Mouse (Mus musculus) kidney, embryonic 16.5 days (tissue): Measurements from ENCODE around the gene Vsig10. TPM values are rescaled to one million over a fixed set of nuclear protein-coding genes. Genes with fewer than 3 reads are reported as not detected.

Experiments
- ATAC-seq: fragments of 200-750 bp; cut with Nextera tagmentation; 2 replicates; pipeline ENCODE4 v1.8.0; 2017; ENCODE audit warnings: moderate TSS enrichment; ENCODE audit not compliant: low FRiP score, low TSS enrichment
- H3K27ac ChIP-seq: fragments of 300-500 bp; sonication (generic); 2 replicates; pipeline ENCODE4 v1.5.1; 2014; ENCODE audit warnings: low read length
- H3K27me3 ChIP-seq: fragments of 300-500 bp; sonication (generic); 2 replicates; pipeline ENCODE4 v1.6.1; 2014; ENCODE audit warnings: low read length, control low read depth, mixed read lengths; ENCODE audit not compliant: insufficient read depth
- H3K36me3 ChIP-seq: fragments of 300-500 bp; sonication (generic); 2 replicates; pipeline ENCODE4 v1.6.1; 2014; ENCODE audit warnings: low read length, control low read depth, mixed read lengths; ENCODE audit not compliant: insufficient read depth
- H3K4me1 ChIP-seq: fragments of 300-500 bp; sonication (generic); 2 replicates; pipeline ENCODE4 v1.6.1; 2014; ENCODE audit warnings: low read length, control low read depth, mixed read lengths; ENCODE audit not compliant: insufficient read depth
- H3K4me2 ChIP-seq: fragments of 300-500 bp; sonication (generic); replicated peaks from 2 replicates; pipeline ENCODE4 v1.6.1; 2014; ENCODE audit warnings: low read depth, low read length
- H3K4me3 ChIP-seq: fragments of 300-500 bp; sonication (generic); 2 replicates; pipeline ENCODE4 v1.5.1; 2014; ENCODE audit warnings: mild to moderate bottlenecking, low read length
- H3K9ac ChIP-seq: fragments of 300-500 bp; sonication (generic); replicated peaks from 2 replicates; pipeline ENCODE4 v1.6.1; 2014; ENCODE audit warnings: low read length
- H3K9me3 ChIP-seq: fragments of 300-500 bp; sonication (generic); 2 replicates; pipeline ENCODE4 v1.6.1; 2016; ENCODE audit warnings: low read length, control low read depth
- WGBS: fragments of 180-500 bp; shearing (Covaris S2); extraction: QIAGEN DNeasy Blood & Tissue Kit; methylation state at CpG from one replicate; pipeline ENCODE4 v1.1.7; 2014; 5-methylcytosine and 5-hydroxymethylcytosine counted together
- polyA plus RNA-seq: library from polyadenylated mRNA; unstranded; fragments of >200 nt; fragmentation: Nextera tagmentation; extraction: Ambion mirVana; gene quantifications from 2 replicates; pipeline ENCODE4 v1.2.1, GENCODE M21; 2015

Gene Vsig10
- 14.6 and 17.1 TPM in 2 replicates for polyA plus RNA-seq

DNA sequence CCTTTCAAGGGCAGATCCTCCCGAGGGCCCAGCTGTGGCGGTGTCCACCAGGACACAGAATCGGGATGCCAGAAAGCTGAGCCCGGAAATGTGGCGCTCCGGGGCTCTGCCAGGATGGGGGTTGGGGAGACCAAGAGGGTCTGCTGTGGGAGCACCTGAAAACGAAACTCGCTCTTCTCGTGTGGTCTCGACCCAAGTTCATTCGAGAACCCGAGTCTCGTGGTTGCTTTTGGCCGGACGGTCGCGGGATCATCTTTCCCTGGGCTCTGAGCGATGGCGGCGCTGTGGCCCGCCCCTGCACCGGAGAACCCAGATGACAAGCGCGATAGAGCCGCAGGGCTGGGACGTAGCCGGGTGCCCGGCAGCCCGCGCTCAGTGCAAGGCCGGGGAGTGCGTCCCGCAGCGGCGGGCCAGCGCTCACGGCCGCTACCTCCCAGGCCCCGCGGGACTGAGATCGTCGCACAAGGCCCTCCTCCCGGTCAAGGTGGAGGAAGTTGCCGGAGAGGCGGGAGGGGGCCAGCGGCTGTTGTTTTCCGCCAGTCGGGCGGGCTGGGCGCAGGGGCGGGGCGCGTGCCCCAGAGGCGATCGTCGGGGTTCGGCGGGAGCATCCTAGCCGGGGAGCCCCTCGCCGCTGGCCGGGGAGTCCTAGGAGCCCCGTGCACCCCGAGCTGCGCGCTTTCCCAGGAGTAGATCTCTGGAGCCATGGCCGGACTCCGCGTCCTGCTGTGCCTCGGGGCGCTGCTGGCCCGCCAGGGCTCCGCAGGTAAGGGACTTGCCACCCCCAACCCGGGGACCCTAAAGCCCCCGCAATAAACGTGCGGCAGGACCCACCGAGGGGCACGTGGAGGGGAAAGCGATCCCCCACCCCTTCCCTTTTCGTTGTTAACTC is at the start of gene Vsig10:
TSS of gene Vsig10 (plus strand) at position 343 of the 889 bp plus-strand sequence.
- Histone ChIP-seq H3K9ac (peak within 1 kb of the TSS; percentile 87), H3K27me3 (no peaks in the 10 kb centered on the region), H3K27ac (peak within 1 kb of the TSS; percentile 83), H3K9me3 (no peaks in the 10 kb centered on the region), H3K36me3 (no peaks in the 10 kb centered on the region), H3K4me1 (peaks cover 15% of the 10 kb centered on the region), H3K4me2 (peak within 1 kb of the TSS; percentile 92), H3K4me3 (peak within 1 kb of the TSS; percentile 75)
- under 1% methylated on average over 80 of the region's 81 CpGs for WGBS
- ATAC-seq: peak; percentile 91

GRCm38 (mm10) chr5:117269395-117269794 is 49.5 kb upstream of the Vsig10 start:
- Histone ChIP-seq H3K27ac (no peak overlapping the region), H3K4me2 (no peak overlapping the region), H3K27me3 (no peaks in the 10 kb centered on the region), H3K36me3 (0 out of 2 replicates have a peak, but pooled peaks cover 4% of the 10 kb centered on the region), H3K9ac (no peak overlapping the region), H3K4me3 (no peak overlapping the region), H3K9me3 (no peaks in the 10 kb centered on the region), H3K4me1 (peaks cover 3% of the 10 kb centered on the region; the same call in 1 of the 2 replicates)
- no peak for ATAC-seq
- 95% methylated on average over 12 of the region's 12 CpGs for WGBS

GRCm38 (mm10) chr5:117271945-117272344 is 46.9 kb upstream of the Vsig10 start:
- H3K4me3 ChIP-seq: no peak overlapping the region
- H3K27ac ChIP-seq: no peak overlapping the region
- peaks cover 3% of the 10 kb centered on the region; the same call in 1 of the 2 replicates for H3K4me1 ChIP-seq
- H3K9me3 ChIP-seq: no peaks in the 10 kb centered on the region
- H3K27me3 ChIP-seq: no peaks in the 10 kb centered on the region
- H3K4me2 ChIP-seq: no peak overlapping the region
- H3K9ac ChIP-seq: no peak overlapping the region
- ATAC-seq: no peak
- no peaks in the 10 kb centered on the region for H3K36me3 ChIP-seq
- 92% methylated on average over 14 of the region's 14 CpGs for WGBS

DNA sequence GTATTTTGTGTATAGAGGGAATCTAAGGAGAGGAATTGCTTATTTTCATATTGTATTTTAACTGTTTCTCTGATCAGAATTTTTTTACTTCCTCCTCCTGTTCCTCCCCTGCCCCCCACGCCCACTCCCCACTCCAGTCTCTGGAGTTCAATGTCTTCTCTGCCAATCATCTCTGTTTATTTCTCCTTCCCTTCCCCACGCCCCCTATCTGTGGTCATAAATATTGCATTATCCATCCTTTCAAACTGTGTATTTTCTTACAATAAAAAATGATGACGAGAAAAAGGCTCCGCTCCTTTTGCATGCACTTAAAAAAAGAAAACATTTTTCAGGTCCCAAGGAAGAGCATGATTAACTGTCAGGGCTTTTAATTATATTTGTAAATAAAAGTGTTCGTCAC is 44.1 kb upstream of the Vsig10 start:
- Histone ChIP-seq H3K36me3 (no peaks in the 10 kb centered on the region), H3K27ac (no peak overlapping the region), H3K27me3 (no peaks in the 10 kb centered on the region), H3K4me1 (peaks cover 5% of the 10 kb centered on the region; the same call in 1 of the 2 replicates), H3K4me3 (no peak overlapping the region), H3K9ac (no peak overlapping the region), H3K9me3 (no peaks in the 10 kb centered on the region), H3K4me2 (no peak overlapping the region)
- 45% methylated on average over 5 of the region's 5 CpGs for WGBS
- no peak for ATAC-seq

- Histone ChIP-seq H3K4me1 (peaks cover 5% of the 10 kb centered on the region; the same call in 1 of the 2 replicates), H3K27ac (no peak overlapping the region), H3K9ac (no peak overlapping the region), H3K4me3 (no peak overlapping the region), H3K9me3 (no peaks in the 10 kb centered on the region), H3K4me2 (no peak overlapping the region), H3K36me3 (peaks cover 18% of the 10 kb centered on the region), H3K27me3 (no peaks in the 10 kb centered on the region)
- 95% methylated on average over 6 of the region's 6 CpGs for WGBS
- ATAC-seq: no peak
These were observed 41.1 kb upstream of the Vsig10 start for GRCm38 (mm10) chr5:117277784-117278183.

GRCm38 (mm10) chr5:117278809-117279668 is 39.8 kb upstream of the Vsig10 start:
- WGBS: 76% methylated on average over 15 of the region's 15 CpGs

GRCm38 (mm10) chr5:117279669-117280050 is 39.2 kb upstream of the Vsig10 start:
- Histone ChIP-seq H3K9me3 (no peaks in the 10 kb centered on the region), H3K36me3 (peaks cover 30% of the 10 kb centered on the region), H3K27me3 (no peaks in the 10 kb centered on the region), H3K27ac (no peak overlapping the region), H3K4me3 (no peak overlapping the region), H3K4me2 (no peak overlapping the region), H3K4me1 (peaks cover 7% of the 10 kb centered on the region; the same call in 1 of the 2 replicates), H3K9ac (no peak overlapping the region)
- no peak for ATAC-seq
- WGBS: 68% methylated on average over 4 of the region's 4 CpGs

More at GRCm38 (mm10) chr5:117278809-117279668, 39.8 kb upstream of the Vsig10 start:
- Histone ChIP-seq H3K9ac (no peak overlapping the region), H3K9me3 (no peaks in the 10 kb centered on the region), H3K36me3 (peaks cover 26% of the 10 kb centered on the region), H3K4me3 (no peak overlapping the region), H3K27me3 (no peaks in the 10 kb centered on the region), H3K4me1 (peaks cover 7% of the 10 kb centered on the region; the same call in 1 of the 2 replicates), H3K4me2 (no peak overlapping the region), H3K27ac (no peak overlapping the region)
- no peak for ATAC-seq

- H3K4me3 ChIP-seq: no peak overlapping the region
- peaks cover 37% of the 10 kb centered on the region for H3K36me3 ChIP-seq
- H3K4me1 ChIP-seq: peaks cover 25% of the 10 kb centered on the region
- H3K9ac ChIP-seq: no peak overlapping the region
- WGBS: 93% methylated on average over 10 of the region's 10 CpGs
- H3K9me3 ChIP-seq: no peaks in the 10 kb centered on the region
- no peak for ATAC-seq
- no peak overlapping the region for H3K27ac ChIP-seq
- H3K4me2 ChIP-seq: no peak overlapping the region
- no peaks in the 10 kb centered on the region for H3K27me3 ChIP-seq
These were observed 37.3 kb upstream of the Vsig10 start for GRCm38 (mm10) chr5:117281536-117281935.

GRCm38 (mm10) chr5:117282360-117282759 is 36.5 kb upstream of the Vsig10 start:
- H3K36me3 ChIP-seq: peaks cover 37% of the 10 kb centered on the region
- ATAC-seq: no peak

More at GRCm38 (mm10) chr5:117282360-117282759, 36.5 kb upstream of the Vsig10 start:
- Histone ChIP-seq H3K4me1 (peaks cover 26% of the 10 kb centered on the region), H3K4me3 (no peak overlapping the region), H3K4me2 (no peak overlapping the region), H3K9me3 (no peaks in the 10 kb centered on the region), H3K27ac (no peak overlapping the region), H3K9ac (no peak overlapping the region), H3K27me3 (no peaks in the 10 kb centered on the region)
- WGBS: 88% methylated on average over 8 of the region's 8 CpGs
